Mouse (Mus musculus) spleen, adult 2 months (tissue): ENCODE data around the gene Tnip1.

Experiments used
- CTCF ChIP-seq: fragments of 200-500 bp; IDR thresholded peaks from 2 replicates; pipeline ENCODE4 v1.5.1; 2011; ENCODE audit warnings: mild to moderate bottlenecking, inconsistent platforms; ENCODE audit not compliant: insufficient read depth, insufficient read length, insufficient replicate concordance; ENCODE audit errors: extremely low read depth
- POLR2A ChIP-seq: fragments of 200-500 bp; IDR thresholded peaks from 2 replicates; pipeline ENCODE4 v1.6.1; 2011; ENCODE audit warnings: low read depth, low read length, inconsistent platforms

GRCm38 (mm10) chr11:54989920-54990319, 27.2 kb upstream of the Tnip1 start:
- TF ChIP-seq POLR2A (no peak), CTCF (no peak)
